Mouse (Mus musculus): Measurements from ENCODE around the gene Apex2. TPM values are rescaled to one million over a fixed set of nuclear protein-coding genes. Genes with fewer than 3 reads are reported as not detected.

Gene Apex2
- total and polyA plus RNA-seq, 2 experiments from 2014 or later: 3.3 to 5.4 TPM

GRCm38 (mm10) chrX:150554032-150554431 lies 35.6 kb downstream of the Apex2 start:
- ATAC-seq (ENCODE audit: insufficient read depth, low read depth): no peak
- H3K27ac ChIP-seq (ENCODE audit: low read depth): no peak overlapping the region
- WGBS: 63% methylated on average over 3 of the region's 3 CpGs
- no peak overlapping the region for H3K4me2 ChIP-seq (ENCODE audit: low read depth, low read length)
- H3K4me3 ChIP-seq (ENCODE audit: low read depth, low read length): no peak overlapping the region
- no peaks in the 10 kb centered on the region for H3K9me3 ChIP-seq (replicated peaks; ENCODE audit: control insufficient read depth, low read length)
- no peaks in the 10 kb centered on the region for H3K4me1 ChIP-seq (ENCODE audit: control insufficient read depth, insufficient read depth)
- H3K27me3 ChIP-seq (ENCODE audit: control insufficient read depth, insufficient read depth, low read length): no peaks in the 10 kb centered on the region
- no peak for DNase-seq (ENCODE audit: low spot score)
- H3K9ac ChIP-seq (replicated peaks; ENCODE audit: low read depth, low read length): no peak overlapping the region
- TF ChIP-seq CTCF (IDR thresholded peaks at IDR 0.05; ENCODE audit: low read depth) (no peak), EP300 (IDR thresholded peaks at IDR 0.05; ENCODE audit: low read depth) (no peak)
- no peaks in the 10 kb centered on the region for H3K36me3 ChIP-seq (replicated peaks; ENCODE audit: control insufficient read depth, insufficient read depth, low read length)

DNA sequence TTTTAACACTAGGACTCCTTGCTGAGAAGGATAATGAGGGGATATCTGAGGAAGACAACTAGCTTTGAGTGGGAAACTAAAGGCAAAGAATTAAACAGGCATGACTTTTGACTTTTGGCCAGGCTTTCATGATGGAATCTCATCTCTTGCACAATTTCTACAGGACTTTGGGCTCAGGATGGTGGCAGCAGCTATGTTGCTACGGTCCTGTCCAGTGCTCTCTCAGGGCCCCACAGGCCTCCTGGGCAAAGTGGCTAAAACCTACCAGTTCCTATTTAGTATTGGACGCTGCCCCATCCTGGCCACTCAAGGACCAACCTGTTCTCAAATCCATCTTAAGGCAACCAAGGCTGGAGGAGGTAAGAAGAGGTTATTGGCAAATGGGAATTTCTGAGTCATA lies 37.7 kb downstream of the Apex2 start:
- H3K27ac ChIP-seq (ENCODE audit: low read depth): no peak overlapping the region
- no peaks in the 10 kb centered on the region for H3K4me1 ChIP-seq (ENCODE audit: control insufficient read depth, insufficient read depth)
- H3K9ac ChIP-seq (replicated peaks; ENCODE audit: low read depth, low read length): no peak overlapping the region
- H3K4me3 ChIP-seq (ENCODE audit: low read depth, low read length): no peak overlapping the region
- no peak for DNase-seq (ENCODE audit: low spot score)
- ATAC-seq (ENCODE audit: insufficient read depth, low read depth): no peak
- WGBS: 86% methylated on average over 2 of the region's 2 CpGs
- H3K36me3 ChIP-seq (replicated peaks; ENCODE audit: control insufficient read depth, insufficient read depth, low read length): no peaks in the 10 kb centered on the region
- H3K4me2 ChIP-seq (ENCODE audit: low read depth, low read length): no peak overlapping the region
- H3K9me3 ChIP-seq (replicated peaks; ENCODE audit: control insufficient read depth, low read length): no peaks in the 10 kb centered on the region
- TF ChIP-seq CTCF (IDR thresholded peaks at IDR 0.05; ENCODE audit: low read depth) (no peak), EP300 (IDR thresholded peaks at IDR 0.05; ENCODE audit: low read depth) (no peak)
- H3K27me3 ChIP-seq (ENCODE audit: control insufficient read depth, insufficient read depth, low read length): no peaks in the 10 kb centered on the region

DNA sequence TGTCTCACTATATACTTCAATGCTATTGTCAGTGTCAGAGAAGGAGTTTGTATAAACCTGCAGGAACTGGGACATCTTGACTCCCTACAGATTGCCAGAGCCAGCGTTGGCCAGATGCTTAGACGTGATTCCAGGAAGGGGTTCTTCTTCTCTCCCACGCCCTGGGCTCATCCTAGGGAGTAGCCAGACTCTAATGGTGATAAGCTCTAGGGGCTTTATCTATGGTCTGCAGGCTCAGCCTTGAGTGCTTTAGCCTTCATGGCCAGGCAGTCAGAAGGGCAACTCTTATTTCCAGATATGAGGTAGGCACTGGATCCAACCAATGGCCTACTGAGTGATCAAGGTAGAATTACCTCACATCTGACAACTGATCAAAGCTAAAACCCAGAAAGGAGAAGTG lies 40.0 kb downstream of the Apex2 start:
- ATAC-seq (ENCODE audit: insufficient read depth, low read depth) (no peak), DNase-seq (ENCODE audit: low spot score) (no peak)
- H3K4me2 ChIP-seq (ENCODE audit: low read depth, low read length): no peak overlapping the region
- H3K27me3 ChIP-seq (ENCODE audit: control insufficient read depth, insufficient read depth, low read length): no peaks in the 10 kb centered on the region
- no peaks in the 10 kb centered on the region for H3K4me1 ChIP-seq (ENCODE audit: control insufficient read depth, insufficient read depth)
- H3K9me3 ChIP-seq (replicated peaks; ENCODE audit: control insufficient read depth, low read length): no peaks in the 10 kb centered on the region
- 48% methylated on average over 3 of the region's 3 CpGs for WGBS
- H3K36me3 ChIP-seq (replicated peaks; ENCODE audit: control insufficient read depth, insufficient read depth, low read length): no peaks in the 10 kb centered on the region
- no peak overlapping the region for H3K27ac ChIP-seq (ENCODE audit: low read depth)
- no peak overlapping the region for H3K4me3 ChIP-seq (ENCODE audit: low read depth, low read length)
- no peak for TF ChIP-seq EP300 (IDR thresholded peaks at IDR 0.05; ENCODE audit: low read depth)
- no peak for TF ChIP-seq CTCF (IDR thresholded peaks at IDR 0.05; ENCODE audit: low read depth)
- H3K9ac ChIP-seq (replicated peaks; ENCODE audit: low read depth, low read length): no peak overlapping the region

- no peak for TF ChIP-seq CTCF (IDR thresholded peaks at IDR 0.05; ENCODE audit: low read depth)
- no peak for TF ChIP-seq EP300 (IDR thresholded peaks at IDR 0.05; ENCODE audit: low read depth)
- no peak for ATAC-seq (ENCODE audit: insufficient read depth, low read depth)
- Histone ChIP-seq H3K4me3 (ENCODE audit: low read depth, low read length) (no peak within 1 kb of the TSS), H3K9me3 (replicated peaks; ENCODE audit: control insufficient read depth, low read length) (no peaks in the 10 kb centered on the region), H3K27ac (ENCODE audit: low read depth) (no peak within 1 kb of the TSS), H3K9ac (replicated peaks; ENCODE audit: low read depth, low read length) (no peak within 1 kb of the TSS), H3K4me2 (ENCODE audit: low read depth, low read length) (no peak within 1 kb of the TSS), H3K4me1 (ENCODE audit: control insufficient read depth, insufficient read depth) (no peaks in the 10 kb centered on the region), H3K36me3 (replicated peaks; ENCODE audit: control insufficient read depth, insufficient read depth, low read length) (no peaks in the 10 kb centered on the region), H3K27me3 (ENCODE audit: control insufficient read depth, insufficient read depth, low read length) (no peaks in the 10 kb centered on the region)
- 24% methylated on average over 5 of the region's 5 CpGs for WGBS
- no peak for DNase-seq (ENCODE audit: low spot score)
Observed at GRCm38 (mm10) chrX:150547239-150547638, 42.4 kb downstream of the Apex2 start, which contains the start of gene Alas2. Alas2 (plus strand) TSS chrX:150547375.

GRCm38 (mm10) chrX:150541684-150542083 lies 48.0 kb downstream of the Apex2 start:
- H3K27ac ChIP-seq (ENCODE audit: low read depth): no peak overlapping the region
- H3K4me3 ChIP-seq (ENCODE audit: low read depth, low read length): no peak overlapping the region
- H3K9ac ChIP-seq (replicated peaks; ENCODE audit: low read depth, low read length): no peak overlapping the region
- no peaks in the 10 kb centered on the region for H3K36me3 ChIP-seq (replicated peaks; ENCODE audit: control insufficient read depth, insufficient read depth, low read length)
- H3K4me2 ChIP-seq (ENCODE audit: low read depth, low read length): no peak overlapping the region
- no peak for ATAC-seq (ENCODE audit: insufficient read depth, low read depth)
- H3K4me1 ChIP-seq (ENCODE audit: control insufficient read depth, insufficient read depth): no peaks in the 10 kb centered on the region
- H3K27me3 ChIP-seq (ENCODE audit: control insufficient read depth, insufficient read depth, low read length): no peaks in the 10 kb centered on the region
- no peak for DNase-seq (ENCODE audit: low spot score)
- H3K9me3 ChIP-seq (replicated peaks; ENCODE audit: control insufficient read depth, low read length): no peaks in the 10 kb centered on the region
- TF ChIP-seq CTCF (IDR thresholded peaks at IDR 0.05; ENCODE audit: low read depth) (no peak), EP300 (IDR thresholded peaks at IDR 0.05; ENCODE audit: low read depth) (no peak)

GRCm38 (mm10) chrX:150540111-150540510 lies 49.6 kb downstream of the Apex2 start:
- ATAC-seq (ENCODE audit: insufficient read depth, low read depth): no peak

More at GRCm38 (mm10) chrX:150540111-150540510, 49.6 kb downstream of the Apex2 start:
- no peak overlapping the region for H3K27ac ChIP-seq (ENCODE audit: low read depth)
- no peaks in the 10 kb centered on the region for H3K9me3 ChIP-seq (replicated peaks; ENCODE audit: control insufficient read depth, low read length)
- H3K36me3 ChIP-seq (replicated peaks; ENCODE audit: control insufficient read depth, insufficient read depth, low read length): no peaks in the 10 kb centered on the region
- no peak for DNase-seq (ENCODE audit: low spot score)
- no peak overlapping the region for H3K9ac ChIP-seq (replicated peaks; ENCODE audit: low read depth, low read length)
- TF ChIP-seq EP300 (IDR thresholded peaks at IDR 0.05; ENCODE audit: low read depth): no peak
- no peak overlapping the region for H3K4me3 ChIP-seq (ENCODE audit: low read depth, low read length)
- WGBS: 49% methylated on average over 2 of the region's 2 CpGs
- H3K4me2 ChIP-seq (ENCODE audit: low read depth, low read length): no peak overlapping the region
- no peaks in the 10 kb centered on the region for H3K4me1 ChIP-seq (ENCODE audit: control insufficient read depth, insufficient read depth)
- H3K27me3 ChIP-seq (ENCODE audit: control insufficient read depth, insufficient read depth, low read length): no peaks in the 10 kb centered on the region
